ENCODE assay signal across 8 mouse cellular contexts in the genomic region with DNA sequence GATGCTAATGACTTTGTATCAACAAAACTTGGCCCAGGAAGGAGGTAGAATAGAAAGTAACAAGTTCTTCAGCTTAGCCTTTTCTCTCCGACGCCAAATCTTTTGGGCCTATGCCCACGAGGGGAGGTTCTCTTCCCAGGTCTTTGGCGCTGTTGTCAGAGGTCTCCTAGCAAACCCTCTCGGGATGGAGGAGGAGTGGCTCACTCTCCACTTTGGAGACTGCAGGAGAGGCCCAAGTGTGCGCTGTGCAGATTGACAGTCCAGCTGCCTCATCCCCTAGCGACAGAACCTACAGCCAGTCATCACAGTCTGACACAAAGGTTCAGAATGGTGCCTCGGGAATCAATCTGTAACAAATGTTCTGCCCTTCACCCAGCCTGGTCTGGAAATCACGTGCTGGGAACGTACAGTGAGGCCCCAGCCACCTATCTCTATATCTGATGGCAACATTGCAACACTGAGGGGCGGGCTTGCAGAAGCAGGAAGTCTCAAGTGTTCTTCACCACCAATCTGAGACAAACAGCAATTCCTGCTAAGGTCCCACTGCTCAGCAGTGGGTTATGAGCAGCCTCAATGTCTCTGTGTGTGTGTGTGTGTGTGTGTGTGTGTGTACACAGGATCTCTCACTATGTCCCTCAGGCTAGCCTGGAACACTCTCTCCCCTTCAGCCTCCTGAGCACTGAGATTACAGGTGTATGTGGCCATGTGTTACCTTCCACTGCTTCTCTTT. TPM values are rescaled to one million over a fixed set of nuclear protein-coding genes. Genes with fewer than 3 reads are reported as not detected.
A peak's percentile ranks its signal among the peaks of the same experiment; 100 is the strongest.
DNase-seq lines count a peak whose midpoint lies in the region; ATAC-seq and TF ChIP-seq lines count a peak whose summit lies in the region.

No protein-coding gene starts in this region.

- H3K9me3 ChIP-seq in embryonic facial prominence, embryonic 14.5 days (ENCODE audit: control insufficient read depth, low read length), result no peaks in the 10 kb centered on the region
- H3K9me3 ChIP-seq in hindbrain, embryonic 15.5 days, result no peaks in the 10 kb centered on the region

- peaks cover 56% of the 10 kb centered on the region for H3K4me1 ChIP-seq in embryonic facial prominence, embryonic 14.5 days (ENCODE audit: control insufficient read depth, insufficient read depth, low read length)
- H3K4me1 ChIP-seq in hindbrain, embryonic 15.5 days (replicated peaks), result peaks cover 73% of the 10 kb centered on the region
- H3K4me1 ChIP-seq in testis, adult 2 months (ENCODE audit: control insufficient read depth, insufficient read depth, low read length), result peaks cover 12% of the 10 kb centered on the region

- peak overlapping the region; percentile 28; the same call in 1 of the 2 replicates for H3K27ac ChIP-seq in embryonic facial prominence, embryonic 14.5 days (replicated peaks; ENCODE audit: low read depth, low read length)
- H3K27ac ChIP-seq in hindbrain, embryonic 15.5 days (replicated peaks), result no peak overlapping the region; the same call in 1 of the 2 replicates
- peak overlapping the region; percentile 81 for H3K27ac ChIP-seq in testis, adult 2 months (ENCODE audit: control insufficient read depth, insufficient read depth, low read depth, low read length)

- TF ChIP-seq POLR2A in testis, adult 2 months (IDR thresholded peaks at IDR 0.05; ENCODE audit: control insufficient read depth, low read depth, low read length), result no peak

- ATAC-seq in embryonic facial prominence, embryonic 14.5 days (ENCODE audit: low read depth), result peak; percentile 24; the same call in 1 of the 2 replicates
- 0 out of 2 replicates have a peak, but pooled peaks have one; percentile 31 for ATAC-seq in hindbrain, embryonic 15.5 days (ENCODE audit: low FRiP score, low read depth)

- no peaks in the 10 kb centered on the region for H3K27me3 ChIP-seq in embryonic facial prominence, embryonic 14.5 days (replicated peaks; ENCODE audit: control insufficient read depth, insufficient read depth, low read length)
- no peaks in the 10 kb centered on the region for H3K27me3 ChIP-seq in hindbrain, embryonic 15.5 days
- no peaks in the 10 kb centered on the region for H3K27me3 ChIP-seq in testis, adult 2 months (ENCODE audit: control insufficient read depth, insufficient read depth, low read length)

- H3K4me2 ChIP-seq in embryonic facial prominence, embryonic 14.5 days (ENCODE audit: low read depth, low read length), result no peak overlapping the region; the same call in 1 of the 2 replicates
- no peak overlapping the region for H3K4me2 ChIP-seq in hindbrain, embryonic 15.5 days

- no peak overlapping the region for H3K4me3 ChIP-seq in embryonic facial prominence, embryonic 14.5 days (ENCODE audit: low read depth, low read length)
- no peak overlapping the region for H3K4me3 ChIP-seq in hindbrain, embryonic 15.5 days
- no peak overlapping the region for H3K4me3 ChIP-seq in testis, adult 2 months (ENCODE audit: control insufficient read depth, low read depth, low read length)

- peak; percentile 47 to 57 for DNase-seq in spleen, postnatal 36 days (ENCODE audit: low spot score in 2 of 2)
- DNase-seq in spleen, postnatal 4 days (ENCODE audit: low spot score in 2 of 2), result no peak
- DNase-seq in embryonic facial prominence, embryonic 14.5 days (ENCODE audit: low spot score), result peak; percentile 64
- peak; percentile 58 for DNase-seq in lung, postnatal 14 days
- DNase-seq in cerebellum, adult 9-10 months, result no peak
- DNase-seq in layer of hippocampus, adult 9-10 months (ENCODE audit: low spot score), result no peak

- H3K36me3 ChIP-seq in embryonic facial prominence, embryonic 14.5 days (ENCODE audit: control insufficient read depth, insufficient read depth, low read length), result no peaks in the 10 kb centered on the region
- H3K36me3 ChIP-seq in hindbrain, embryonic 15.5 days, result no peaks in the 10 kb centered on the region
- H3K36me3 ChIP-seq in testis, adult 2 months (ENCODE audit: control insufficient read depth, insufficient read depth, low read length), result no peaks in the 10 kb centered on the region

- no peak for TF ChIP-seq CTCF in testis, adult 2 months (IDR thresholded peaks at IDR 0.05; ENCODE audit: control insufficient read depth, insufficient read depth, insufficient replicate concordance, low read depth, low read length)

- 46% methylated on average over 11 of the region's 11 CpGs for WGBS in embryonic facial prominence, embryonic 14.5 days
- 41% methylated on average over 11 of the region's 11 CpGs for WGBS in hindbrain, embryonic 15.5 days

- no peak overlapping the region for H3K9ac ChIP-seq in embryonic facial prominence, embryonic 14.5 days (ENCODE audit: low read depth, low read length)
- H3K9ac ChIP-seq in hindbrain, embryonic 15.5 days, result no peak overlapping the region

RNA-seq across cellular contexts. Expression of a gene that starts 12.4 kb away (rescaled TPM):
- 17.7 TPM in 2 replicates for polyA plus RNA-seq in embryonic facial prominence, embryonic 14.5 days (2014; fragmentation: Nextera tagmentation; extraction: Ambion mirVana)
- polyA plus RNA-seq in hindbrain, embryonic 15.5 days (2015; fragmentation: Nextera tagmentation; extraction: Ambion mirVana), result 11.3 and 12.6 TPM in 2 replicates
- 4.1 and 5.2 TPM in 2 replicates for polyA plus RNA-seq in testis, adult 2 months (2012; rRNA removed)

Comparison
In these comparisons a context has a peak if more than half of its experiments do, and no peak if none do; other contexts are left out.
1. DNase-seq: peak in spleen, postnatal 36 days (2 of 2), embryonic facial prominence, embryonic 14.5 days (single experiment) and lung, postnatal 14 days (single experiment); none in spleen, postnatal 4 days (0 of 2), cerebellum, adult 9-10 months (single experiment) and layer of hippocampus, adult 9-10 months (single experiment).